Mouse (Mus musculus): ENCODE data around the gene Plekhm3.

GRCm38 (mm10) chr1:64853244-64853643 lies 103.4 kb downstream of the Plekhm3 start:
- no peak for TF ChIP-seq POLR2A (IDR thresholded peaks at IDR 0.05; ENCODE audit: control insufficient read depth, low read depth, low read length)
- TF ChIP-seq CTCF (IDR thresholded peaks at IDR 0.05; ENCODE audit: control insufficient read depth, insufficient read depth, insufficient replicate concordance, low read depth, low read length), result no peak

Data from testis, adult 2 months (tissue).